Mouse (Mus musculus): Measurements from ENCODE around the gene Ppp2ca.

- TF ChIP-seq CTCF (IDR thresholded peaks at IDR 0.05) (no peak), EP300 (IDR thresholded peaks at IDR 0.05) (no peak)
Observed at GRCm38 (mm10) chr11:52080656-52081055, 17.8 kb upstream of the Ppp2ca start.
